Mouse (Mus musculus) forebrain, embryonic 15.5 days (tissue): ENCODE data around the gene Dio1. TPM values are rescaled to one million over a fixed set of nuclear protein-coding genes. Genes with fewer than 3 reads are reported as not detected.

Source experiments
- ATAC-seq: fragments of 200-750 bp; cut with Nextera tagmentation; replicated peaks from 2 replicates; pipeline ENCODE4 v1.8.0; 2017; ENCODE audit warnings: mild to moderate bottlenecking, moderate TSS enrichment, moderate library complexity
- H3K27ac ChIP-seq: fragments of 300-500 bp; sonication (generic); replicated peaks from 2 replicates; pipeline ENCODE4 v1.5.1; 2015; ENCODE audit warnings: mild to moderate bottlenecking, inconsistent platforms
- H3K27me3 ChIP-seq: fragments of 300-500 bp; sonication (generic); 2 replicates; pipeline ENCODE4 v1.6.1; 2015; ENCODE audit warnings: inconsistent platforms
- H3K36me3 ChIP-seq: fragments of 300-500 bp; sonication (generic); 2 replicates; pipeline ENCODE4 v1.6.1; 2015; ENCODE audit warnings: mild to moderate bottlenecking, inconsistent platforms
- H3K4me1 ChIP-seq: fragments of 300-500 bp; sonication (generic); 2 replicates; pipeline ENCODE4 v1.6.1; 2015; ENCODE audit warnings: inconsistent platforms
- H3K4me2 ChIP-seq: fragments of 300-500 bp; sonication (generic); replicated peaks from 2 replicates; pipeline ENCODE4 v1.6.1; 2015; ENCODE audit warnings: mild to moderate bottlenecking, inconsistent platforms
- H3K4me3 ChIP-seq: fragments of 300-500 bp; sonication (generic); 2 replicates; pipeline ENCODE4 v1.5.1; 2015; ENCODE audit warnings: mild to moderate bottlenecking, inconsistent platforms
- H3K9ac ChIP-seq: fragments of 300-500 bp; sonication (generic); replicated peaks from 2 replicates; pipeline ENCODE4 v1.6.1; 2015; ENCODE audit warnings: mild to moderate bottlenecking, inconsistent platforms
- H3K9me3 ChIP-seq: fragments of 300-500 bp; sonication (generic); 2 replicates; pipeline ENCODE4 v1.6.1; 2016; ENCODE audit warnings: inconsistent platforms
- WGBS: fragments of 180-500 bp; shearing (Covaris S2); methylation state at CpG from one replicate; pipeline ENCODE4 v1.1.7; 2015; ENCODE audit warnings: mixed read lengths; 5-methylcytosine and 5-hydroxymethylcytosine counted together
- polyA plus RNA-seq: library from polyadenylated mRNA; unstranded; fragments of >200 nt; fragmentation: Nextera tagmentation; extraction: Ambion mirVana; gene quantifications from 2 replicates; pipeline ENCODE4 v1.2.1, GENCODE M21; 2015

Gene Dio1
- not detected in 2 replicates for polyA plus RNA-seq

GRCm38 (mm10) chr4:107306966-107307365, at the start of gene Dio1:
Dio1 (minus strand) TSS chr4:107307169.
- H3K9me3 ChIP-seq: no peaks in the 10 kb centered on the region
- H3K9ac ChIP-seq: no peak within 1 kb of the TSS
- no peak within 1 kb of the TSS for H3K4me3 ChIP-seq
- no peaks in the 10 kb centered on the region for H3K27me3 ChIP-seq
- no peak for ATAC-seq
- 48% methylated on average over 6 of the region's 6 CpGs for WGBS
- H3K27ac ChIP-seq: no peak within 1 kb of the TSS
- H3K4me1 ChIP-seq: no peaks in the 10 kb centered on the region
- H3K4me2 ChIP-seq: no peak within 1 kb of the TSS
- H3K36me3 ChIP-seq: no peaks in the 10 kb centered on the region

DNA sequence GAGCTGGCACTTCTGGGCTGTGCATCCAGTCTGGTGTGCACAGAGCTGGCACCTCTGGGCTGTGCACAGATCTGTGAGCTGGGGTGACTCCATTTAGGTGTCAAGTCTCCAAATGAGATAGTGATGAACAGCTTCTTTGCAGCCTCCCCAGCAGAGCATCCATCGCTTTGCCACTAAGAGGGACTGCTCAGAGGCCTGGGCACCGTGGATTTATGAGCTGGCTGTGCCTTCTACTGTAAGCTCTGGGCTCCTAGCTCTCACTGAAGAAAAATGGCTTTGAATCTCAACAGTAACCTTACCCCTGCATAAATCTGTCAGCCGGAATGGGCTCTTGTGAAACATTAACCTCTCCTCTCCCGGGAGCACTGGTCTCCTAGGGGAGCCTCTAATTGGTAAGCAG, 47.6 kb upstream of the Dio1 start:
- WGBS: 58% methylated on average over 4 of the region's 4 CpGs
- H3K27ac ChIP-seq: no peak overlapping the region
- H3K27me3 ChIP-seq: no peaks in the 10 kb centered on the region
- no peaks in the 10 kb centered on the region for H3K9me3 ChIP-seq
- H3K9ac ChIP-seq: no peak overlapping the region
- H3K4me3 ChIP-seq: no peak overlapping the region
- no peak overlapping the region for H3K4me2 ChIP-seq
- H3K4me1 ChIP-seq: no peaks in the 10 kb centered on the region
- no peaks in the 10 kb centered on the region for H3K36me3 ChIP-seq
- ATAC-seq: no peak

- H3K27ac ChIP-seq: no peak overlapping the region
- ATAC-seq: no peak
- H3K9ac ChIP-seq: no peak overlapping the region
- no peak overlapping the region for H3K4me2 ChIP-seq
- no peak overlapping the region for H3K4me3 ChIP-seq
- no peaks in the 10 kb centered on the region for H3K36me3 ChIP-seq
- H3K4me1 ChIP-seq: no peaks in the 10 kb centered on the region
- 88% methylated on average over 5 of the region's 5 CpGs for WGBS
- no peaks in the 10 kb centered on the region for H3K9me3 ChIP-seq
- H3K27me3 ChIP-seq: no peaks in the 10 kb centered on the region
Observed at GRCm38 (mm10) chr4:107354126-107354525, 47.2 kb upstream of the Dio1 start.

DNA sequence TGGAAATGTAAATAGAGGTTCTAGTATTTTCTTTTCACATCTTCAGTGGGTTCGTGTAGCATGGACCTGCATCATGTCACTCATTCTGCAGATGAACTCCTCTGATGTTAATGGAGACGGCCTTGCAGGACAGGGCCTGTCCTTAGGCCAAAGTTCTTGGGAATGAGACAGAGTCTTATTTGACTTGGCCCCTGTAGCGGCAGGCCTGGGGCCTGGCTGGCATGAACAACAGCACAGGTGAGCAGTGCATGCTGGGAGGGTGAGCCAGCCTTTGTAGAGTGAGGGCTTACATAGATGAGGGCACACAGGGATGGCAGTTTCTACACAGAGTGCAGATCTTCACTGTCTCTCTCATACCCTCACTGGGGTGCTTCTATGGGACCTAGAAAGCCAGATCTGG, 46.6 kb upstream of the Dio1 start:
- H3K27me3 ChIP-seq: no peaks in the 10 kb centered on the region
- WGBS: 88% methylated on average over 3 of the region's 3 CpGs
- H3K4me1 ChIP-seq: no peaks in the 10 kb centered on the region
- H3K9me3 ChIP-seq: no peaks in the 10 kb centered on the region
- H3K9ac ChIP-seq: no peak overlapping the region
- no peak overlapping the region for H3K4me3 ChIP-seq
- ATAC-seq: no peak
- H3K4me2 ChIP-seq: no peak overlapping the region
- H3K36me3 ChIP-seq: no peaks in the 10 kb centered on the region
- no peak overlapping the region for H3K27ac ChIP-seq

DNA sequence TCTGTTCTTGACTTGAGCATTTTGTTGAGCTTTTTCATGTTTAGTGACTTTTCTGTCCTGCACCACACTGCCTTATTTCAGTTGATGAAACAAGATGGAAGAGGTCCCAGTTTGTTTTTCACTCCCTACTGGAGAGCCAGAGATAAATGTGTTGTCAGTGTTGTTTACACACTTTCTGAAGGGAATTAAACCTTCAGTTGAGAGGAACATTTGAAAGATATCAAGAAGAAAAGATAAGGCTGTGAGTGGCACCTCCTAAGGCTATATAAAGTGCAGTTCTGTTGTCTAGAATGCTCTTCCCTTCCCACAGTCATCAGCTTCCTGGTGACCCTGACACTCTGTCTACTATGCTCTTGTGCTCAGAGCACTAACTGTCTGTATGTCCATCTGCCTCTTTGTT, 44.4 kb upstream of the Dio1 start:
- no peak for ATAC-seq
- H3K9me3 ChIP-seq: no peaks in the 10 kb centered on the region
- no peaks in the 10 kb centered on the region for H3K36me3 ChIP-seq
- no peaks in the 10 kb centered on the region for H3K27me3 ChIP-seq
- H3K27ac ChIP-seq: no peak overlapping the region
- H3K4me1 ChIP-seq: no peaks in the 10 kb centered on the region
- no peak overlapping the region for H3K4me3 ChIP-seq
- no peak overlapping the region for H3K9ac ChIP-seq
- no peak overlapping the region for H3K4me2 ChIP-seq

DNA sequence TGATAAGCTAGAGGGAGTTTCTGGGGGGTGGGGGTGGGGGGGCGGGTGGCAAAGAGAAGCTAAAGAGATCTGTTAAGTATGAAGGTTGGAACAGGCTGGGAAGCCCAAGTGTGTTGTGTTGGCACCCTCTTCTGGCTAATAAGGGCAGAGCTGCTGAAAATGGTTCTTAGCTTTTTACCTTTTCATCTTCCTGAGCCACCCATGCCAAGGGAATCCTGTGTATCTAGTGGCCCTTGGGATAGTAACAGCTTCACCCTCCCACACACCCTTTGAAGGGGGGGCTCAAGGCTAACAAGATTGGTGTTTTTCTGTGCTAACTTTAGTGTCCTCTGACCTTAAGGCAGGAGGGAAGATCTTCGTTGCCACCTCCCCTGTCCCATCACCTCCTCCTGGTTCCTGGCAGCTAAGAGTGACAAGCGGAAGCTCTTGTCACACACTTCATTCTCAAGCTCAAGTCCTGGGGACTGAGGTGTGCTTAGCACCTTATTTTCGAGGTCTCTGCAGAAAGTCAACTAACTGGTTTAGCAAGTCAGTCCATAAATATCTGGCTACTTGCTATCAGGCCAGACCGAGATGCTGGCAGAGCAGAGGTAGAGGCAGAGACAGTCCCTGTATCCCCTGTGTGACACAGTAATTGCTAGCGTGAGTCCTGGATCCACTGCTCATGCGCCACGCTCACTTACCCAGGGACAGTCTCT, 42.5 kb upstream of the Dio1 start:
- Histone ChIP-seq H3K27me3 (no peaks in the 10 kb centered on the region), H3K9me3 (no peaks in the 10 kb centered on the region), H3K36me3 (no peaks in the 10 kb centered on the region), H3K4me2 (no peak overlapping the region), H3K4me1 (no peaks in the 10 kb centered on the region), H3K27ac (no peak overlapping the region), H3K9ac (no peak overlapping the region), H3K4me3 (no peak overlapping the region)
- 80% methylated on average over 8 of the region's 8 CpGs for WGBS
- ATAC-seq: no peak

DNA sequence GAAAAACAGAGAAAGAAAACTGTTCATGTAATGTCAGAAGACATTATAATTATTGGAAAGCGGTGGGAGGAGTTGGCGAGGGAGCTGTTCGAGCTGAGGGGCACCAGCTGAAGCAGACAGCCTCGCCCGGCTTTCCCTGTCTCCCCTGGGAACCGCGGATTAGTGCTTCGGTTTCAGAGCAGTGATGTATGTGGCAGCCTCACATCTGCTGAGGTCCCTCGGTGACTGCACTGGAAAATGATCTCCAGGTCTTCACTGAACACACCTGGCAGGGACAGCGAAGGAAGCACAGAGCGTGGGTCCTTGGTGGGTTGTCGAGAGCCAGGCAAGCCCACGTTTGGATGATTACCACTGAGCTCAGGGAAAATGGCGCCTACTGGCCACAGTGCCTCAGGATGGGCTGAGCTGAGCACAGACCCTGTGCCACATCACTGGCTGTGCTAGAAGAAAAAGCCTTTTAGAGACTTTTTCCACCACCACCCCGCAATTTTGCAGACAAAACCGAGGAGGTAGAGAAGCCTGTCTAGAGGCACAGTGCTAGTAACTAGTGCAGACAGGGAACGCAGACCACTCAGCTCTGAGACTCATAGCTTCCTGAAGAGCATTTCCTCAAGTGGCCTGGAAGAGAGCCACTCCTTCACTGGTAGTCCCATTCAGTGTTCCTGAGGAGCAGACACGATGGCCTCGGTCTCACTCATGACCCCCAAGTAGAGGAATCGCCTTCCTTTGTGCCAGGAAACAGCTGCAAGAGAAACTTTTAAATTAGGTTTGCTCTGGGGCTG, 41.8 kb upstream of the Dio1 start:
- H3K9me3 ChIP-seq: no peaks in the 10 kb centered on the region
- no peaks in the 10 kb centered on the region for H3K4me1 ChIP-seq
- no peak overlapping the region for H3K27ac ChIP-seq
- no peak overlapping the region for H3K4me3 ChIP-seq
- no peak for ATAC-seq
- no peaks in the 10 kb centered on the region for H3K36me3 ChIP-seq
- no peak overlapping the region for H3K9ac ChIP-seq
- no peaks in the 10 kb centered on the region for H3K27me3 ChIP-seq
- 80% methylated on average over 20 of the region's 20 CpGs for WGBS
- no peak overlapping the region for H3K4me2 ChIP-seq

DNA sequence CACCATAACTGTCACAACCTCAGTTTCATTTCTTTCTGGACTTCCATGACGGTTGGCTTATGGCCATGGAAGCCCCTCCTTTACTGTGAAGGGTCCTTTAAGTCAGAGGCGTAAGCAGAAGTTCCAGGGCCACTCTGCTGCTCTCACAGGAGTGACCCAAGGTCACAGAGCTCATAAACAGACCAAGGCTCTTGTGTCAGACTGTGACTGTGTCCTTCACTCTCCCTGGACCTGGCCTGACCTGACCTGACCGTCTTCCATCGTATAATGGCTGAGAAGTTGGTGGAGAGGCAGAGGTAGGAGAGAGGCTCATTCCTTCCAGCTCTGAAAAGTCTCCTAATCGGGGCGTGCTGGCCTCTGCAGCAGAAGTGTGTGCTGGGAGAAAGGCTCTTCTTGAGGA, 40.3 kb upstream of the Dio1 start:
- Histone ChIP-seq H3K9ac (no peak overlapping the region), H3K27me3 (no peaks in the 10 kb centered on the region), H3K9me3 (no peaks in the 10 kb centered on the region), H3K4me2 (no peak overlapping the region), H3K4me3 (no peak overlapping the region), H3K36me3 (no peaks in the 10 kb centered on the region), H3K4me1 (no peaks in the 10 kb centered on the region), H3K27ac (no peak overlapping the region)
- WGBS: 85% methylated on average over 6 of the region's 6 CpGs
- ATAC-seq: no peak

DNA sequence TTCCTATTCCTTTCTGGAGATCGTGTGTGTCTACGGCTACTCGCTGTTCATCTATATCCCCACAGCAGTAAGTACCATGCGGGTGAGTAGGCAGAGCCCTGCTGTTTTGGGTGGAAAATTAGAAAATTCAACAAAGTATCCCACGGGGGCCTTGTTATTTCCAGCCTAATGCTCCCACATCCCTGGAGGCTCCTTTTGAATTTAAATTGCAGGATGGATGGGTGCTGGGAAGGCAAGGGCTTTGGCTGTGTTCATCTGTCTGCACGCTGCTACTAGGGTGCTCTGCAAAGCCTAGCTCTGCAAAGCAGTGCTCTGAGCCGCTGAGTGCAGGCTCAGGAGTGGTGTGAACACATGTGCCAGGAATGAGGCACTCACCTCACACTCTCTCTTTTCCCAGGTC, 37.6 kb upstream of the Dio1 start:
- Histone ChIP-seq H3K4me1 (no peaks in the 10 kb centered on the region), H3K36me3 (no peaks in the 10 kb centered on the region), H3K4me2 (no peak overlapping the region), H3K27ac (no peak overlapping the region), H3K4me3 (no peak overlapping the region), H3K27me3 (no peaks in the 10 kb centered on the region), H3K9ac (no peak overlapping the region), H3K9me3 (no peaks in the 10 kb centered on the region)
- WGBS: 81% methylated on average over 7 of the region's 7 CpGs
- ATAC-seq: no peak

- no peaks in the 10 kb centered on the region for H3K4me1 ChIP-seq
- no peaks in the 10 kb centered on the region for H3K27me3 ChIP-seq
- H3K27ac ChIP-seq: no peak overlapping the region
- no peaks in the 10 kb centered on the region for H3K9me3 ChIP-seq
- H3K9ac ChIP-seq: no peak overlapping the region
- no peaks in the 10 kb centered on the region for H3K36me3 ChIP-seq
- no peak overlapping the region for H3K4me3 ChIP-seq
- WGBS: 19% methylated on average over 5 of the region's 5 CpGs
- no peak overlapping the region for H3K4me2 ChIP-seq
- no peak for ATAC-seq
Observed at GRCm38 (mm10) chr4:107341354-107341753, 34.4 kb upstream of the Dio1 start.

GRCm38 (mm10) chr4:107337455-107337854, 30.5 kb upstream of the Dio1 start:
- H3K9me3 ChIP-seq: no peaks in the 10 kb centered on the region
- no peak for ATAC-seq
- H3K4me3 ChIP-seq: no peak overlapping the region
- H3K4me2 ChIP-seq: no peak overlapping the region
- 89% methylated on average over 5 of the region's 5 CpGs for WGBS
- H3K36me3 ChIP-seq: no peaks in the 10 kb centered on the region
- no peak overlapping the region for H3K9ac ChIP-seq
- H3K4me1 ChIP-seq: no peaks in the 10 kb centered on the region
- H3K27me3 ChIP-seq: no peaks in the 10 kb centered on the region
- no peak overlapping the region for H3K27ac ChIP-seq

DNA sequence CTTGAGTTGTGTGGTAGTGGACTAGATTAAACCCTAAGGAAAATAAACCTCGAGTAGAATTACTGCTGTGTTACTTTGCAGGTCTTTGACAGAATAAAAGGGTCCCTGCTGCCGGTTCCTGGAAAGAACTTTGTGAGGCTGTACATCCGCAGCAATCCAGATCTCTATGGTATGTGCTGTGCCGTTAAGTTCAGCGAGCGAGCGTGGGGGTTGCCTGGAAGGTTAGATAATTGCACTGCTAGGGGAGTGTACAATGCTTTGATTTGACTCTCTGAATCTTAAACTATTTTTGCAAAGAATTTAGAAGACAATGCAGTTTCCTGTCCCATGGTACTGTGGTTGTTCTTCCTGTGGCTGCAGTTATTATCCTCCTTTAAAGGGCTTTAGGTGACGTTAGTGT, 29.4 kb upstream of the Dio1 start:
- Histone ChIP-seq H3K9me3 (no peaks in the 10 kb centered on the region), H3K27ac (no peak overlapping the region), H3K27me3 (no peaks in the 10 kb centered on the region), H3K4me3 (no peak overlapping the region), H3K9ac (no peak overlapping the region), H3K4me1 (no peaks in the 10 kb centered on the region), H3K36me3 (no peaks in the 10 kb centered on the region), H3K4me2 (no peak overlapping the region)
- no peak for ATAC-seq
- WGBS: 73% methylated on average over 8 of the region's 8 CpGs

DNA sequence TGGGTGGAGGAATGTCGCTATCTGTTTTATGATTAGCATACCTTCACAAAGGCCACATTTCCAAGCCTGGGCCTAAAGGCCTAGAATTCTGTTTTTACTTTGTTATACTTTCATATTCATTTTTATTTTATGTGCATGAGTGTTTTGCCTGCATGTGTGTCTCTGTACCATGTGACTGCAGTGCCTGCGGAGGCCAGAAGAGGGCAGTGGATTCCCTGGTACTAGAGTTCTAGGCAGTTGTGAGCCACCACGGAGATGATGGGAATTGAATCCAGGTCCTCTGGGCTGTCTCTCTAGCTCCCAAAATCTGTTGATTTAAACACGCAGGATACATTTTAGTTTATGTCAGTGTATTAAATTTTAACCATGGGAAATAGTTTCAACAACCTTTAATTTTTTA, 26.5 kb upstream of the Dio1 start:
- Histone ChIP-seq H3K27me3 (no peaks in the 10 kb centered on the region), H3K4me2 (no peak overlapping the region), H3K4me3 (no peak overlapping the region), H3K36me3 (peaks cover 4% of the 10 kb centered on the region; the same call in 1 of the 2 replicates), H3K9ac (no peak overlapping the region), H3K9me3 (no peaks in the 10 kb centered on the region), H3K4me1 (no peaks in the 10 kb centered on the region), H3K27ac (no peak overlapping the region)
- WGBS: 92% methylated on average over 4 of the region's 4 CpGs
- no peak for ATAC-seq
